Mouse (Mus musculus): ENCODE results near the gene Gstcd.

The Gstcd gene

GRCm38 (mm10) chr3:133026977-133027376 is 64.9 kb downstream of the Gstcd start:
- no peak for DNase-seq (ENCODE audit: low spot score in 2 of 2)

- no peak for DNase-seq (ENCODE audit: low spot score in 2 of 2)
Measured at GRCm38 (mm10) chr3:133007250-133007649, 84.6 kb downstream of the Gstcd start.

GRCm38 (mm10) chr3:132996299-132996698 is 95.5 kb downstream of the Gstcd start:
- no peak for DNase-seq (ENCODE audit: low spot score in 2 of 2)

- no peak for DNase-seq (ENCODE audit: low spot score in 2 of 2)
Measured at GRCm38 (mm10) chr3:132995904-132996267, 95.9 kb downstream of the Gstcd start.

- no peak for DNase-seq (ENCODE audit: low spot score in 2 of 2)
Measured at GRCm38 (mm10) chr3:132995172-132995903, 96.5 kb downstream of the Gstcd start.

- DNase-seq (ENCODE audit: low spot score in 2 of 2): no peak
Measured at GRCm38 (mm10) chr3:132986188-132986587, 105.6 kb downstream of the Gstcd start.

- DNase-seq (ENCODE audit: low spot score in 2 of 2): no peak
Measured at GRCm38 (mm10) chr3:132983845-132984485, 107.9 kb downstream of the Gstcd start.

GRCm38 (mm10) chr3:132981968-132982367 is 109.9 kb downstream of the Gstcd start:
- DNase-seq (ENCODE audit: low spot score in 2 of 2): no peak

- no peak for DNase-seq (ENCODE audit: low spot score in 2 of 2)
Measured at GRCm38 (mm10) chr3:132979781-132980461, 111.9 kb downstream of the Gstcd start.

GRCm38 (mm10) chr3:132966255-132966654 is 125.6 kb downstream of the Gstcd start:
- no peak for DNase-seq (ENCODE audit: low spot score in 2 of 2)

GRCm38 (mm10) chr3:132964715-132965507 is 126.9 kb downstream of the Gstcd start:
- DNase-seq (ENCODE audit: low spot score in 2 of 2): no peak

GRCm38 (mm10) chr3:132962631-132963361 is 129.0 kb downstream of the Gstcd start:
- no peak for DNase-seq (ENCODE audit: low spot score in 2 of 2)

- DNase-seq (ENCODE audit: low spot score in 2 of 2): no peak
Measured at GRCm38 (mm10) chr3:132950529-132950880, 141.3 kb downstream of the Gstcd start.

GRCm38 (mm10) chr3:132949791-132950528 is 141.9 kb downstream of the Gstcd start, which contains the start of gene Npnt:
Gene Npnt (minus strand): TSS chr3:132950291.
- no peak for DNase-seq (ENCODE audit: low spot score in 2 of 2)

GRCm38 (mm10) chr3:132949380-132949790 is 142.4 kb downstream of the Gstcd start:
- DNase-seq (ENCODE audit: low spot score in 2 of 2): no peak

GRCm38 (mm10) chr3:132948298-132948795 is 143.5 kb downstream of the Gstcd start:
- no peak for DNase-seq (ENCODE audit: low spot score in 2 of 2)

GRCm38 (mm10) chr3:132946086-132946485 is 145.7 kb downstream of the Gstcd start:
- DNase-seq (ENCODE audit: low spot score in 2 of 2): no peak

GRCm38 (mm10) chr3:132945669-132946068 is 146.2 kb downstream of the Gstcd start:
- DNase-seq (ENCODE audit: low spot score in 2 of 2): no peak

- no peak for DNase-seq (ENCODE audit: low spot score in 2 of 2)
Measured at GRCm38 (mm10) chr3:132944609-132945008, 147.2 kb downstream of the Gstcd start.

- DNase-seq (ENCODE audit: low spot score in 2 of 2): no peak
Measured at GRCm38 (mm10) chr3:132944193-132944592, 147.6 kb downstream of the Gstcd start.

Measured in spleen, postnatal 36 days (tissue).